Mouse (Mus musculus) cerebellum, postnatal 25 days (tissue): ENCODE data around the gene Asna1.
A peak's percentile ranks its signal among the peaks of the same experiment; 100 is the strongest.

Experiments used
- DNase-seq, 2 experiments: peaks; one replicate each; pipeline ENCODE4 v3.0.0; 2021; ENCODE audit warnings: mixed read lengths in 2 of 2

Gene Asna1

DNA sequence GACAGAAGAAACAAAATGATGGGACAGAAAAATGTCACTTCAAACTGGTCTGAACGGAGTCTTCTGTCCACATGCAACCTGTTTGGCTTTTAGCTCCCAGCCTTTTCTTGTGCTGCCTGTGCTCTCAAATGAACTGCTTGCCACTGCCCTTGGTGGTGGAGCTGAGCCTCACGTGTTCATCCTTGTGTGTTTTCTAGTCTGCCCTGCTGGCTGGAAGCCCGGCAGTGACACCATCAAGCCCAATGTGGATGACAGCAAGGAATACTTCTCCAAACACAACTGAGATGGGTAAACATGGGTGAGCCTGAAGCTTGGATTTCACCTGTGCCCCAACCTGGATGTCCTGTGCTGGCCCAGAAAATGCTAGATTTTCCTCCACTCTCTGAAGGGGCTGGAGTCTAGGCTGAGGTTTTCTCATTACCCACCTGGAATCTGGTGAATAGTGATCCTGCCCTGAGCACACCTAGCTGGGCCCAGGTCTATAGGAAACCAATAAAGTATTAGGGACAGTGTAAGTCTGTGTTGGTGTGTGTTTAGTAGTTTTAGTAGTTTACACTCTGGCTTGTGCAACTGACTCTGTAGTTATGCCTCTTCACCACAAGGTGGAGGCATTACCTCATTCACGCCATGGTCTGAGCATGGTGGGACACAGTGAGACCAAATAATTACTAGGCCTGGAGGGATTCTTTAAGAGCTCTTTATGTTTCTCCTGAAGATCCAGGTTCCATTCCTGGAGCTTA lies 51.1 kb downstream of the Asna1 start:
- peak; percentile 47 to 66 for DNase-seq

DNA sequence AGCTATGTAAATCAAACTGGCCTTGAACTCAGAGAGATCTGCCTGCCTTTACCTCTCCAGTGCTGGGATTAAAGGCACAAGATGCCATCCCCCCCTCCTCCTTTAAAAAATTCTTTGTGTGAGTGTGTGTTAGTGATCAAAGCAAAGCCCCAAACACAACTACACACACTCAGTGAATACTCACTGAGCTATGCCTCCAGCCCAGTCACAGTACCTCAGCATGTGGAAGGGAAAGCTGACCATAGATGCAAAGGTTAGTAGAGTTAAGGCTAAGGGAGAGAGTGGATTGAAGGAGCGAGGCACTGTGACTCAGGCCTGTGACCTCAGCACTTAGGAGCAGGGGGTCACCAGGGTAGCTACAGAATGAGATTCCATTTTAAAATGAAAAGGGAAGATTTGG lies 52.0 kb downstream of the Asna1 start:
- no peak for DNase-seq

GRCm38 (mm10) chr8:84970913-84971312 lies 54.2 kb downstream of the Asna1 start:
- no peak for DNase-seq

GRCm38 (mm10) chr8:84970135-84970790 lies 54.8 kb downstream of the Asna1 start:
- no peak for DNase-seq

DNA sequence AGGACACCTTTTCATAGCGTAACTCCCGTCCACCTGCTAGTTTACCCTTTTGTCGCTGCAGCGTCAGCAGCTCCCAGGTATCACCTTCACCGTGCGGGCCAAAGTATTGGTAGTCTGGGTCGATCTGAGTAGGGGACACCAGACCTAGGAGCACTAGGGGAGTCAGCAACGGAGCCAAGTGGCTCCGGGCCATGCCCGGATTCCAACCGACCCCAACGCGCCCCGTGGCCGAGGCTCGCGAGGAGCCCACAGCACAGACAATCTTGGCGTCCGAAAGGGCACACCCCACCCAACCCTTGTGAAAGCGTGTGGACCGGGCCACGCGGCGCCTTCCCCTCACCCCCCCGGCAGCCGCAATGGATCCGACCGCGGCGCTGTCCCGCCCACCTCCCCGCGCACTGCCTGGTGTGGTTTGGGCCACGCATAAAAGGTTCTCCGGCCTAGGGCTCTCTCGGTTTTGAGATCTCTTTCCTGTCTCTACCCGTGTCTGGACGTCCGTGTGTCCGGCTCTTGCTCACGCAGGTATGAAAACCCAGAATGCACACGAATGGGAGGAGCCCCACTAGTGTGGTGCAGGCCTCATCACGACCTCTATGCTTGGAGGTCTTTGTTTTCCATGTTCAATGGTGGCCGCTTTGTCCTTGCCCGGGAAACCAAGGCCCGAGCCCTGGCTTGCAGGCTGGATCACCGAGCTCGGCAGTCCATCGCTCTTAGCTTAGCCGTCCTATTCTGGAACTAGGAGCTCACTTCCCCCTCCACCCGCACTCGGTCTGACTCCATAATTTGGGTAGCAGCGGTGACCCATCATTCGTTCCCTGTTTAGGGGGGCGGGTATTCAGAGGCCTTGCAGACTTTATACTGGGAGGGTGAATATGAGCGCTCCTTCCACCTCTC lies 55.6 kb downstream of the Asna1 start, which contains the start of the genes Gm49661, Prdx2 and Rnaseh2a:
Gene Gm49661 (minus strand): TSS at position 193 of the 894 bp plus-strand sequence.
Gene Prdx2 (plus strand): TSS at position 347 of the 894 bp plus-strand sequence.
Gene Rnaseh2a (minus strand): TSS at position 527 of the 894 bp plus-strand sequence.
- DNase-seq = peak; percentile 85 to 91

DNA sequence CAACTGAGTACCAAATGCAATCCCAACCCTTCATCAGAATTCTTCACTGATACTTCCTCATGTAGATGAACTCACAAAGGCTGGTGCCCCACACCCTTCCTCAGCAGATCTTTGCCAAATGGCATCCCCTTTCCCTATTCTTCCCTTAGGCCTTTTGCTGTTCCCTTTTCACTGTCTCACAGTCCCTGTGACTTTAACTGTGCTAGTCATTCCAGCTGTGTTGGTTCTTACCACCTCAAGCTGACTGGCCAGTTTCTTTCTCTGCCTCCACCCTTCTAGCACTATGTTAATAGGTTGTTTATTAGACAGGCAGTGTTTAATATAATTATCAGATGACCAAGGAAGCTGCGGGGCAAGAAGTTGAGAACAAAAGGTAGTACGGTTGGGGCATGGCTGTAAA lies 56.4 kb downstream of the Asna1 start:
- peak in 1 of 2 experiments; percentile 8 for DNase-seq
